Mouse (Mus musculus): ENCODE measurements around the gene Kng1.
"Not testable (repeated sequence)": the region's sequence is repeated elsewhere in the genome, so short reads cannot be mapped to it uniquely, and the experiment has no call there.

- not testable (repeated sequence) for TF ChIP-seq POLR2A (IDR thresholded peaks at IDR 0.05; ENCODE audit: borderline replicate concordance, extremely low read depth, low read depth, low read length); CTCF (IDR thresholded peaks at IDR 0.05; ENCODE audit: insufficient read depth, low read length)
Measured at GRCm38 (mm10) chr16:23059630-23060029, 2.0 kb downstream of the Kng1 start.

All from lung, adult 2 months (tissue).